Mouse (Mus musculus): Measurements from ENCODE around the gene Plod1. TPM values are rescaled to one million over a fixed set of nuclear protein-coding genes. Genes with fewer than 3 reads are reported as not detected.

The Plod1 gene
- polyA plus RNA-seq, 1 experiment from 2014 or later = 32.7 TPM

- ATAC-seq (replicated peaks; ENCODE audit: insufficient number of reproducible peaks, low FRiP score, low TSS enrichment, low read depth) (no peak), DNase-seq (ENCODE audit: low spot score) (no peak)
- no peaks in the 10 kb centered on the region for H3K27me3 ChIP-seq (ENCODE audit: control insufficient read depth, insufficient read depth, low read length)
- H3K36me3 ChIP-seq (replicated peaks; ENCODE audit: control insufficient read depth, insufficient read depth, low read depth, low read length) = peaks cover 15% of the 10 kb centered on the region
- H3K27ac ChIP-seq (replicated peaks; ENCODE audit: low read depth, low read length) = no peak overlapping the region
- H3K4me2 ChIP-seq (ENCODE audit: low read depth, low read length) = no peak overlapping the region
- no peak overlapping the region for H3K9ac ChIP-seq (replicated peaks; ENCODE audit: low read length)
- H3K9me3 ChIP-seq (replicated peaks; ENCODE audit: control insufficient read depth, low read length) = no peaks in the 10 kb centered on the region
- no peaks in the 10 kb centered on the region for H3K4me1 ChIP-seq (ENCODE audit: control insufficient read depth, insufficient read depth, low read length)
- WGBS = 86% methylated on average over 3 of the region's 3 CpGs
- H3K4me3 ChIP-seq (ENCODE audit: low read depth, low read length) = no peak overlapping the region
Observed at GRCm38 (mm10) chr4:147884138-147884537, 52.4 kb downstream of the Plod1 start.

- Histone ChIP-seq H3K36me3 (replicated peaks; ENCODE audit: control insufficient read depth, insufficient read depth, low read depth, low read length) (peaks cover 15% of the 10 kb centered on the region), H3K4me3 (ENCODE audit: low read depth, low read length) (no peak overlapping the region), H3K9ac (replicated peaks; ENCODE audit: low read length) (no peak overlapping the region), H3K27me3 (ENCODE audit: control insufficient read depth, insufficient read depth, low read length) (no peaks in the 10 kb centered on the region), H3K4me1 (ENCODE audit: control insufficient read depth, insufficient read depth, low read length) (no peaks in the 10 kb centered on the region), H3K9me3 (replicated peaks; ENCODE audit: control insufficient read depth, low read length) (no peaks in the 10 kb centered on the region), H3K4me2 (ENCODE audit: low read depth, low read length) (no peak overlapping the region), H3K27ac (replicated peaks; ENCODE audit: low read depth, low read length) (no peak overlapping the region)
- no peak for DNase-seq (ENCODE audit: low spot score)
- WGBS = 82% methylated on average over 6 of the region's 6 CpGs
- ATAC-seq (replicated peaks; ENCODE audit: insufficient number of reproducible peaks, low FRiP score, low TSS enrichment, low read depth) = no peak
Observed at GRCm38 (mm10) chr4:147883041-147883440, 53.5 kb downstream of the Plod1 start.

GRCm38 (mm10) chr4:147881792-147882191, 54.8 kb downstream of the Plod1 start:
- Histone ChIP-seq H3K36me3 (replicated peaks; ENCODE audit: control insufficient read depth, insufficient read depth, low read depth, low read length) (peaks cover 10% of the 10 kb centered on the region), H3K9ac (replicated peaks; ENCODE audit: low read length) (no peak overlapping the region), H3K9me3 (replicated peaks; ENCODE audit: control insufficient read depth, low read length) (no peaks in the 10 kb centered on the region), H3K4me2 (ENCODE audit: low read depth, low read length) (no peak overlapping the region), H3K4me1 (ENCODE audit: control insufficient read depth, insufficient read depth, low read length) (no peaks in the 10 kb centered on the region), H3K27me3 (ENCODE audit: control insufficient read depth, insufficient read depth, low read length) (no peaks in the 10 kb centered on the region), H3K27ac (replicated peaks; ENCODE audit: low read depth, low read length) (no peak overlapping the region), H3K4me3 (ENCODE audit: low read depth, low read length) (no peak overlapping the region)
- 90% methylated on average over 7 of the region's 7 CpGs for WGBS
- DNase-seq (ENCODE audit: low spot score) = no peak
- no peak; the same call in 1 of the 2 replicates for ATAC-seq (replicated peaks; ENCODE audit: insufficient number of reproducible peaks, low FRiP score, low TSS enrichment, low read depth)

GRCm38 (mm10) chr4:147879865-147880264, 56.7 kb downstream of the Plod1 start:
- H3K36me3 ChIP-seq (replicated peaks; ENCODE audit: control insufficient read depth, insufficient read depth, low read depth, low read length) = peaks cover 14% of the 10 kb centered on the region
- no peaks in the 10 kb centered on the region for H3K4me1 ChIP-seq (ENCODE audit: control insufficient read depth, insufficient read depth, low read length)
- H3K27ac ChIP-seq (replicated peaks; ENCODE audit: low read depth, low read length) = no peak overlapping the region
- ATAC-seq (replicated peaks; ENCODE audit: insufficient number of reproducible peaks, low FRiP score, low TSS enrichment, low read depth) (no peak), DNase-seq (ENCODE audit: low spot score) (no peak)
- H3K9me3 ChIP-seq (replicated peaks; ENCODE audit: control insufficient read depth, low read length) = no peaks in the 10 kb centered on the region
- no peak overlapping the region for H3K4me2 ChIP-seq (ENCODE audit: low read depth, low read length)
- H3K27me3 ChIP-seq (ENCODE audit: control insufficient read depth, insufficient read depth, low read length) = no peaks in the 10 kb centered on the region
- H3K9ac ChIP-seq (replicated peaks; ENCODE audit: low read length) = no peak overlapping the region
- WGBS = 67% methylated on average over 5 of the region's 5 CpGs
- H3K4me3 ChIP-seq (ENCODE audit: low read depth, low read length) = no peak overlapping the region

- WGBS = 67% methylated on average over 2 of the region's 2 CpGs
- no peak for DNase-seq (ENCODE audit: low spot score)
- no peaks in the 10 kb centered on the region for H3K9me3 ChIP-seq (replicated peaks; ENCODE audit: control insufficient read depth, low read length)
- no peak for ATAC-seq (replicated peaks; ENCODE audit: insufficient number of reproducible peaks, low FRiP score, low TSS enrichment, low read depth)
- no peak overlapping the region for H3K27ac ChIP-seq (replicated peaks; ENCODE audit: low read depth, low read length)
- no peak overlapping the region for H3K4me2 ChIP-seq (ENCODE audit: low read depth, low read length)
- peaks cover 14% of the 10 kb centered on the region for H3K36me3 ChIP-seq (replicated peaks; ENCODE audit: control insufficient read depth, insufficient read depth, low read depth, low read length)
- H3K27me3 ChIP-seq (ENCODE audit: control insufficient read depth, insufficient read depth, low read length) = no peaks in the 10 kb centered on the region
- no peaks in the 10 kb centered on the region for H3K4me1 ChIP-seq (ENCODE audit: control insufficient read depth, insufficient read depth, low read length)
- H3K9ac ChIP-seq (replicated peaks; ENCODE audit: low read length) = no peak overlapping the region
- no peak overlapping the region for H3K4me3 ChIP-seq (ENCODE audit: low read depth, low read length)
Observed at GRCm38 (mm10) chr4:147879456-147879855, 57.1 kb downstream of the Plod1 start.

GRCm38 (mm10) chr4:147878537-147878936, 58.0 kb downstream of the Plod1 start:
- WGBS = 95% methylated on average over 9 of the region's 9 CpGs
- H3K9ac ChIP-seq (replicated peaks; ENCODE audit: low read length) = no peak overlapping the region
- no peak overlapping the region for H3K4me3 ChIP-seq (ENCODE audit: low read depth, low read length)
- no peak for ATAC-seq (replicated peaks; ENCODE audit: insufficient number of reproducible peaks, low FRiP score, low TSS enrichment, low read depth)
- peaks cover 14% of the 10 kb centered on the region for H3K36me3 ChIP-seq (replicated peaks; ENCODE audit: control insufficient read depth, insufficient read depth, low read depth, low read length)
- H3K4me1 ChIP-seq (ENCODE audit: control insufficient read depth, insufficient read depth, low read length) = no peaks in the 10 kb centered on the region
- no peak overlapping the region for H3K4me2 ChIP-seq (ENCODE audit: low read depth, low read length)
- H3K27ac ChIP-seq (replicated peaks; ENCODE audit: low read depth, low read length) = no peak overlapping the region
- H3K9me3 ChIP-seq (replicated peaks; ENCODE audit: control insufficient read depth, low read length) = no peaks in the 10 kb centered on the region
- no peak for DNase-seq (ENCODE audit: low spot score)
- H3K27me3 ChIP-seq (ENCODE audit: control insufficient read depth, insufficient read depth, low read length) = no peaks in the 10 kb centered on the region

GRCm38 (mm10) chr4:147875852-147876575, 60.6 kb downstream of the Plod1 start:
- Histone ChIP-seq H3K27ac (replicated peaks; ENCODE audit: low read depth, low read length) (no peak overlapping the region), H3K4me1 (ENCODE audit: control insufficient read depth, insufficient read depth, low read length) (no peaks in the 10 kb centered on the region), H3K36me3 (replicated peaks; ENCODE audit: control insufficient read depth, insufficient read depth, low read depth, low read length) (peaks cover 9% of the 10 kb centered on the region), H3K4me2 (ENCODE audit: low read depth, low read length) (no peak overlapping the region), H3K4me3 (ENCODE audit: low read depth, low read length) (no peak overlapping the region), H3K27me3 (ENCODE audit: control insufficient read depth, insufficient read depth, low read length) (no peaks in the 10 kb centered on the region), H3K9me3 (replicated peaks; ENCODE audit: control insufficient read depth, low read length) (no peaks in the 10 kb centered on the region), H3K9ac (replicated peaks; ENCODE audit: low read length) (no peak overlapping the region)
- 85% methylated on average over 4 of the region's 4 CpGs for WGBS
- ATAC-seq (replicated peaks; ENCODE audit: insufficient number of reproducible peaks, low FRiP score, low TSS enrichment, low read depth) (no peak), DNase-seq (ENCODE audit: low spot score) (no peak)

- Histone ChIP-seq H3K9me3 (replicated peaks; ENCODE audit: control insufficient read depth, low read length) (no peaks in the 10 kb centered on the region), H3K4me2 (ENCODE audit: low read depth, low read length) (peak overlapping the region; percentile 68), H3K4me3 (ENCODE audit: low read depth, low read length) (peak overlapping the region; percentile 67), H3K4me1 (ENCODE audit: control insufficient read depth, insufficient read depth, low read length) (no peaks in the 10 kb centered on the region), H3K9ac (replicated peaks; ENCODE audit: low read length) (peak overlapping the region; percentile 58), H3K27me3 (ENCODE audit: control insufficient read depth, insufficient read depth, low read length) (no peaks in the 10 kb centered on the region), H3K36me3 (replicated peaks; ENCODE audit: control insufficient read depth, insufficient read depth, low read depth, low read length) (peaks cover 2% of the 10 kb centered on the region), H3K27ac (replicated peaks; ENCODE audit: low read depth, low read length) (no peak overlapping the region)
- no peak for DNase-seq (ENCODE audit: low spot score)
- ATAC-seq (replicated peaks; ENCODE audit: insufficient number of reproducible peaks, low FRiP score, low TSS enrichment, low read depth) = no peak
- 19% methylated on average over 5 of the region's 5 CpGs for WGBS
Observed at GRCm38 (mm10) chr4:147869238-147869637, 67.3 kb downstream of the Plod1 start.
